Mouse (Mus musculus) left cerebral cortex, postnatal 25 days (tissue): ENCODE results near the gene Thoc6. TPM values are rescaled to one million over a fixed set of nuclear protein-coding genes. Genes with fewer than 3 reads are reported as not detected.

Experiments
- DNase-seq, 2 experiments: peaks; one replicate each; pipeline ENCODE4 v3.0.0; 2022; ENCODE audit warnings: low spot score in 2 of 2, mixed read lengths in 1 of 2
- intact Hi-C: fragments of 180-260 bp; cut with DNase I; formaldehyde crosslinking; loops from one replicate; pipeline ENCODE4 v1.15.1; 2025
- total RNA-seq, 2 experiments: library from RNA; stranded (reverse); gene quantifications; 2 replicates each; pipeline ENCODE4 v1.2.3; 2021

The Thoc6 gene
- 1 to 10 TPM; 5.2 to 7.4 TPM for total RNA-seq

GRCm38 (mm10) chr17:23673424-23674073, at the start of gene Thoc6, which contains the start of gene Hcfc1r1:
TSS of gene Thoc6 (minus strand) at chr17:23673882.
TSS of gene Hcfc1r1 (plus strand) at chr17:23673596.
- intact Hi-C loops = loop anchor here (2.0 kb wide), 1 partner anchor 31 kb away; no protein-coding TSS in a partner anchor
- peak; percentile 96 to 99 for DNase-seq

DNA sequence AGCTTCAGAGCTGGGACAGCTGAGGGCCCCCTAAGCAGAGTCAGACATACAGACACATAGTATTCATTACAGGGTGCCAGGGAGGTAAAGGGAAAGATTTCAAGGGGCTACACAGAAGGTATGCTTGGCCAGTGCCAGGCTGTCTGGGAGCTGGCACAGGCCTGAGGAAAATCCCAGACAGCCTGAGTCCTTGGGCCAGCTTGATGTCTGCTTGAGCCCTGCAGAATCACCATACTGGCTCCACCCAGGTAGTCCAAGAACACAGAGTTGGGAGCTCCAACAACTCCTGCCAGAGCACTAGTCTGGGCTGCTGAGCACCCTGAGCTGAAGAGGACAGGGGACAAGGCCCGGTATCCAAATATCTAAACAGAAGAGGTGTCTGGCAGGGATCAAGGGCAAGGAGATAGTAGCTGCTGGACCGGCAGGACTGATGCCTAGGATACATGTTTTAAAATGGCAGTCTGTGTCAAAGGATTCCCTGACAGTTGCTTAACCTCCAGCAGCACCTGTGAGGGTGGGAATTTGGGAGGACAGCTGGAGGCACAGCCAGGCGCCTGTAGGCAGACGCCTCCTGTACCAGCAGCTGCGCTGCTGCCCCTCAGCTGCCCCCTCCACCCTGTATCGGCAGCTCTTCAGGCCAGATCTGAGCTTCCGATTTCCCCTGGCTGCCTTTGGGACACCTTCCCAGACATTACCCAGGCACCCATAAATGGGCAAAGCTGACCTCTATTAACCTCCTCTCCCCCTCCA, 48.9 kb upstream of the Thoc6 start, which contains the start of gene 1520401A03Rik:
TSS of gene 1520401A03Rik (minus strand) at position 408 of the 750 bp plus-strand sequence.
- DNase-seq = no peak
- intact Hi-C loops = no loop called here

- intact Hi-C loops = no loop called here
- no peak for DNase-seq
Measured at GRCm38 (mm10) chr17:23721886-23722285, 48.2 kb upstream of the Thoc6 start.

GRCm38 (mm10) chr17:23719455-23719854, 45.8 kb upstream of the Thoc6 start:
- intact Hi-C loops = no loop called here
- no peak for DNase-seq

DNA sequence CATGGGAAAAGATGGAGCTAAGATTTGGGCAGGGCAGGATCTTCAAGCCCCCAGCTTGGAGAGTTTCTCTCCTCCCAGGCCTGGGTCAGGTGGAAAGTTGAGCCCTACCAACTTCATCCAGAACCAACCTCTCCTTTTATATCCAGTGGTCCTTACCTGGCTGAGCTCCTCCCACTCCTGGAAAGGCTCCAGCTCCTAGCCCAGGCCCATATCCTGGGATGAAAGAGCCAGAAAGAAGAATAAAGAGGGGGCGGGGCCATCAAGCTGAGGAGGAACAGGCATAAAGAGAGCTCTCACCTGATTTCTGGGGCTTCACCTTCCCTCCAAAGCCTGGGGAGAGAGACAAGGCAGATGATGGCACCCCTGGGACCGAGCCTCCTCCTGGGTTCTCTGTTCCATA, 43.3 kb upstream of the Thoc6 start:
- intact Hi-C loops = no loop called here
- no peak for DNase-seq

- intact Hi-C loops = no loop called here
- DNase-seq = peak; percentile 72 to 74
Measured at GRCm38 (mm10) chr17:23706212-23706611, 32.5 kb upstream of the Thoc6 start.

GRCm38 (mm10) chr17:23705525-23706104, 31.9 kb upstream of the Thoc6 start:
- intact Hi-C loops = loop anchor here (2.0 kb wide), 1 partner anchor 31 kb away; no protein-coding TSS in a partner anchor
- DNase-seq = no peak

DNA sequence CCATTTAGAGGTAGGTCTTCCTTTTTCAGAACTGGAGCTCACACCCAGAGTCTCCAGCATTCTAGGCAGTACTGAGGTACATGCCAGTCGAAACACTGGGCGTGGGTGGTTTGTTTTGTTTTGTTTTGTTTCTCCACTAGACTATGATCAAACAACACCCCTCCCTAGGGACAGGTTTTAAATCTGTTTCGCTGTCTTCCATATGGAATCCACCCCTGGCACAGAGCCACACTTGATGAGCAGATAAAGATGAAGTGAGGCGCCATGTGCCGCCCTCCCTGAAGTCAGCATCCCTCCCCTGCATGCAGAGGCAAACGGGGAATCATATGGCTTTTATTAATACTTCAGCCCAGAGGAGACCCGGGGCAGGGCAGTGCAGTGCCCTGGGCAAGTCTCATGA, 31.1 kb upstream of the Thoc6 start:
- intact Hi-C loops = loop anchor here (2.0 to 5.0 kb wide), 3 partner anchors 30 to 132 kb away; partner anchors contain the start of gene Bicdl2
- DNase-seq = peak; percentile 40 to 52

DNA sequence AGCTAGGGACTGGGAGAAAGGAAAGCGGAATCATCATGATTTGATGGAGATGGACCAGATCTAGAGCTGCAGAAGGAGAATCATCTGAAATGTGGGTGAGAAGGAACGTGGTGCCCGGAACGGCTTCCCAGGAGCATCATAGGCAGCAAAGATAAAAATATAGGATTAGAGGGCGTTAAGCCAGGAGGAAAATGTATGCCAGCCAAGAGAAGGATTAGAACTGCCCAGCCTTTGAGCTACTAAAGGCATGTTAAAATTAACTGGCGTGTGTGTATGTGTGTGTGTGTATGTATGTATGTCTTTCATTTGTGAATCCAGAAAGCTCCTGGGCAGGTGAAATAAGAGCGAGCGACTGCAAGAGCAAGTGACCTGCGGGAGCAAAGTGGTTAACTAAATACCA, 29.6 kb upstream of the Thoc6 start:
- DNase-seq = peak in 1 of 2 experiments; percentile 81
- intact Hi-C loops = loop anchor here (5.0 kb wide), 2 partner anchors 41 to 131 kb away; partner anchors contain the start of gene Bicdl2

- intact Hi-C loops = loop anchor here (1.0 to 5.0 kb wide), 3 partner anchors 23 to 128 kb away; partner anchors contain the start of genes Bicdl2 and Tnfrsf12a
- DNase-seq = peak; percentile 90 to 95
Measured at GRCm38 (mm10) chr17:23700079-23700478, 26.4 kb upstream of the Thoc6 start.

- intact Hi-C loops = loop anchor here (1.0 to 5.0 kb wide), 3 partner anchors 22 to 127 kb away; partner anchors contain the start of genes Bicdl2 and Tnfrsf12a
Measured at GRCm38 (mm10) chr17:23699131-23700077, 25.7 kb upstream of the Thoc6 start.

DNA sequence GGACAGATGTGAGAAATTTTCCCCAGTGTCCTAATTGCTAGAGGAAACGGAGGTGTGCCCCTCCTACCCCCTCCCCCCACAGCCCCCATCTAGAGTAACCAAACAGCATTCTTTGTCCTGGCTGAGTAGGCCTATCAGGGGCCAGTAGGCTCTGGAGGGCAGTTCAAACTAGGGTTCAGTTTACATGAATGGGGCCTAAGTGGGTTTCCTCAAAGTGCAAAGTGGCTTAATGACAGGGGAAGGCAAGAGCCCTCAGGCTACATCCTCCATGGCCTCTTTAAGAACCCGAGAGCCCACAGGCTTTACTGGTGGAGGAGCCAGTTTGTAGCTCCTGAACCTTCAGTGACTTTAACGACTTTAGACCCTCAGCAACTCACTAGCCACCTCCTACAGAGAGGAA, 22.1 kb upstream of the Thoc6 start:
- no peak for DNase-seq
- intact Hi-C loops = no loop called here

More at GRCm38 (mm10) chr17:23699131-23700077, 25.7 kb upstream of the Thoc6 start:
- peak in 1 of 2 experiments; percentile 29 for DNase-seq

DNA sequence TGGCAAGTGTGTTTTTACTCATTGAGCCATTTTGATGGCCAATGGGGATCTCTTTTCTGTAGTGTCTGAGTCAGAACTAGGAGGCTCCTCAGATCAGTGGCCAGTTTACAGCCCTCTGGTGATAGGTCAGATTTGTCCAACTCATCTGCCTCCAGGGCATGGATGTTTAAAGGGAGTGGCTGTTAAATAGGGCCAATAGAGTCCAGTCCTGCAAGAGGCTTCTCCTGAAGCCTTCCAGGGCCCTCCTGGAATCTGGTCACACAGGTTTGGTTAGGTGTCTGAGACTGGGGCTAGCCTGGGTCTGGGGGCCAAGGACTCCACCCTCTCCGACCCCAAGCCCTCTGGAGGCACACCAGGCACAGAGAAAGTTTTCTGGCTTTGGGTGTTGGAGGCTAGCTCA, 20.8 kb upstream of the Thoc6 start:
- intact Hi-C loops = no loop called here

GRCm38 (mm10) chr17:23683856-23684672, 10.4 kb upstream of the Thoc6 start, which contains the start of gene Cldn9:
TSS of gene Cldn9 (minus strand) at chr17:23684026.
- DNase-seq = no peak
- intact Hi-C loops = no loop called here

More for the DNA sequence above, 20.8 kb upstream of the Thoc6 start:
- no peak for DNase-seq

DNA sequence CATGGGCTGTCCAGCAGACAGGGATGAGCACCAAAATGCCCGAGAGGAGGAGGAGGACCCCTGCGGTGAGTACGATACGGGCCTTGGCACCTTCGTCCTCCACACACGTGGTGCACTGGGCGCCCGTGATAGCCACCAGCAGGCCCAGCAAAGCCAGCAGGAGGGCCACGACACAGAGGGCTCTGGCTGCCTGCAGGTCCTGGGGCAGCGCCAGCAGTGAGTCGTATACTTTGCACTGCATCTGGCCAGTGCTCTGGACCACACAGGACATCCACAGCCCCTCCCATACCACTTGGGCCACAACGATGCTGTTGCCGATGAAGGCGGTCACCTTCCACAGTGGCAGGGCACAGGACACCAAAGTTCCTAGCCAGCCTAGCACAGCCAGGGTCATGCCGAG, 9.5 kb upstream of the Thoc6 start:
- DNase-seq = no peak
- intact Hi-C loops = no loop called here

DNA sequence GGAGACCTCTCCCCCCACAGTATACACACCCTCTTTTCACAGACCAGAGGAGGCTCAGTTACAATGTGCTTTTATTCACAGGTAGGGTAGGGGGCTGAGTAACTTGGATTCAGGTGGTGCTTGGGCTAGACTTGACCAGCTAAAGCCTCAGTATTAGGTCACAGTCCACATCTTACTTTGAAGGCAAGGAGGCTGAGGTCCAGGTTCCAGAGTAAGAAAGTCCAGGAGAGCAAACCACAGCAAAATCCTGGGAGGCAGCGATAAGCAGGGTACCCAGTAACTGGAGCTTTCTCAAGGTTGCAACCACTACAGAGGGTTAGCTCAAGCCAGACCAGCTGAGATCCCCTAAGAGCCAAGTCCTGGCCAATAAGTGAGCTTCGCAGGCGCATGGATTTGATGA, 8.8 kb upstream of the Thoc6 start:
- DNase-seq = no peak
- intact Hi-C loops = no loop called here

DNA sequence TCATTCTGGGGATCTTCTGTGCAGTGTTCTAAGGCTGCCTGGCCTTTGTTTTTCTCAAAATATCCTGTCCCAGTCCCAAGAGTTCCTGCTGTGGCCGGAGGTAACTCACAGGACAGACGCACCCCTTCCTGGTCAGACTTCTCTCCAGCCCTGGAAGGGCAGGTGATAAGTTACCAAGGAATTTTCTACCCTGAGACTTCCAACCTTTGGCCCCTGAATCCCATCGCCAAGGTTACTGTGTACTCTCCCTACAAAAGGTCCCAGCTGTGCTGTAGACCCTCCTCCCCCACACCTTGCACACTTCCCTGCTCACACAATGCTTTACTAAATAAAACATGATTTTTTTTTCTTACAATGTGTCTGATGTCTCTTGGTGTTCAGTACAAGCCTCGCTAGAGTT, 8.4 kb upstream of the Thoc6 start:
- no peak for DNase-seq
- intact Hi-C loops = no loop called here

DNA sequence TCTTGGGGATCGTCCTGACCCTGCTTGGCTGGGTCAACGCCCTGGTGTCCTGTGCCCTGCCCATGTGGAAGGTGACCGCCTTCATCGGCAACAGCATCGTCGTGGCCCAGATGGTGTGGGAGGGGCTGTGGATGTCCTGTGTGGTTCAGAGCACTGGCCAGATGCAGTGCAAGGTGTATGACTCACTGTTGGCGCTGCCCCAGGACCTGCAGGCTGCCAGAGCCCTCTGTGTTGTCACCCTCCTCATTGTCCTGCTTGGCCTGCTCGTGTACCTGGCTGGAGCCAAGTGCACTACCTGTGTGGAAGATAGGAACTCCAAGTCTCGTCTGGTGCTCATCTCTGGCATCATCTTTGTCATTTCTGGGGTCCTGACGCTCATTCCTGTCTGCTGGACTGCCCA, 7.4 kb upstream of the Thoc6 start:
- no peak for DNase-seq
- intact Hi-C loops = no loop called here
